Mouse (Mus musculus): ENCODE data around the gene Smad6.

DNA sequence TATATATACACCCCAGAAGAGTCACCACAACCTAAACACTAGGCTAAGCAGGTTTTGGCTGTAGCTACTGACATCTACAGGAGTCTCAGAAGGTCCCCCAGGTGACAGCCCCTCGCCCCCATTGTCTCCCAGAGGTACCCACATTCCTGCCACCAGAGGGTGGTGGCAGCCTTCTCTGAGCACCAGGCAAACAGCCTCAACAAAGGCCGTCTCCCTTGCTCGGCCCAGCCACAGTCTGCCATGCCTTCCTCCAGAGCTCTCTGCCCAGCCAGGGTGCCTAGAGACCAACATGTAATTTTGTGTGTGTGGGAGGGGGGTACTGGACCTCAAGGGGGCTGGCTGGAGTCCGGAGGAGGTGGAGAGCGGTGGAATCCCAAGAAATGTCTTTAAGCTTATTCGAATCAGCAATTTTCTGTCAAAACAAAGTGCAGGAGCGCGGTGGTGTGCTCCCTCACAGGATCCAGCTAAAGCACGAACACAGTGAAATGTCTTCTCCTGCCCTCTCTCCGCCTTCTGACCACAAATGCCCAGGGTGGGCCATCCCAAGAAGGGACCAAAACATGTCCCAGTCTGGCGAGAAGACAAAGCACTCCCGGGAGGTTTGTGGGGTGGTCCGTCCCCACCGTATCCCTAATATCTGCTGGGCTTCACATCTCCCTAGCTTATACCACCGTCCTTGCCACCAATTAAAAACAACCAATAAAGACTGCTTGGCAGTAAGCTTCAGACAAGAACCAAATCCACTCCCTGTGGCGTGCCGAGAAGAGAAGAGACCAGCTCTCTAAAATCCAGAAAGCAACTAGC, 62.5 kb downstream of the Smad6 start:
- TF ChIP-seq POLR2A (IDR thresholded peaks at IDR 0.05; ENCODE audit: borderline replicate concordance, insufficient read depth, low read length) (no peak), CTCF (IDR thresholded peaks at IDR 0.05; ENCODE audit: borderline replicate concordance, insufficient read depth, low read depth, low read length) (peak; percentile 15; the same call in 1 of the 2 replicates)
